Mouse (Mus musculus) stomach, embryonic 16.5 days (tissue): Measurements from ENCODE around the gene Ppp6r1. TPM values are rescaled to one million over a fixed set of nuclear protein-coding genes. Genes with fewer than 3 reads are reported as not detected.
"Not testable (repeated sequence)": the region's sequence is repeated elsewhere in the genome, so short reads cannot be mapped to it uniquely, and the experiment has no call there.

Source experiments
- ATAC-seq: fragments of 200-750 bp; cut with Nextera tagmentation; 2 replicates; pipeline ENCODE4 v1.8.0; 2017; ENCODE audit warnings: moderate number of reproducible peaks, moderate TSS enrichment; ENCODE audit not compliant: insufficient read depth, low FRiP score
- H3K27ac ChIP-seq: fragments of 300-500 bp; sonication (generic); 2 replicates; pipeline ENCODE4 v1.5.1; 2014; ENCODE audit warnings: low read length
- H3K27me3 ChIP-seq: fragments of 300-500 bp; sonication (generic); 2 replicates; pipeline ENCODE4 v1.6.1; 2014; ENCODE audit warnings: low read length, control low read depth, mixed read lengths; ENCODE audit not compliant: control insufficient read depth, insufficient read depth
- H3K36me3 ChIP-seq: fragments of 300-500 bp; sonication (generic); 2 replicates; pipeline ENCODE4 v1.6.1; 2014; ENCODE audit warnings: low read length; ENCODE audit not compliant: control insufficient read depth, insufficient read depth
- H3K4me1 ChIP-seq: fragments of 300-500 bp; sonication (generic); 2 replicates; pipeline ENCODE4 v1.6.1; 2014; ENCODE audit warnings: low read length, control low read depth, mixed read lengths; ENCODE audit not compliant: control insufficient read depth, insufficient read depth
- H3K4me2 ChIP-seq: fragments of 300-500 bp; sonication (generic); 2 replicates; pipeline ENCODE4 v1.6.1; 2014; ENCODE audit warnings: low read depth, low read length, mixed read lengths
- H3K4me3 ChIP-seq: fragments of 300-500 bp; sonication (generic); replicated peaks from 2 replicates; pipeline ENCODE4 v1.5.1; 2014; ENCODE audit warnings: mild to moderate bottlenecking, low read length
- H3K9ac ChIP-seq: fragments of 300-500 bp; sonication (generic); 2 replicates; pipeline ENCODE4 v1.6.1; 2014; ENCODE audit warnings: low read length
- H3K9me3 ChIP-seq: fragments of 300-500 bp; sonication (generic); replicated peaks from 2 replicates; pipeline ENCODE4 v1.6.1; 2016; ENCODE audit warnings: low read length, control low read depth; ENCODE audit not compliant: control insufficient read depth
- WGBS: fragments of 180-500 bp; shearing (Covaris S2); extraction: QIAGEN DNeasy Blood & Tissue Kit; methylation state at CpG from one replicate; pipeline ENCODE4 v1.1.7; 2014; 5-methylcytosine and 5-hydroxymethylcytosine counted together
- polyA plus RNA-seq: library from polyadenylated mRNA; unstranded; fragments of >200 nt; fragmentation: Nextera tagmentation; extraction: Ambion mirVana; gene quantifications from 2 replicates; pipeline ENCODE4 v1.2.1, GENCODE M21; 2015

The Ppp6r1 gene
- polyA plus RNA-seq, 1 experiment from 2014 or later, result 3.8 TPM

GRCm38 (mm10) chr7:4613740-4614403 lies 44.9 kb downstream of the Ppp6r1 start:
- Histone ChIP-seq H3K9me3 (no peaks in the 10 kb centered on the region), H3K4me2 (no peak overlapping the region), H3K4me1 (no peaks in the 10 kb centered on the region), H3K36me3 (no peaks in the 10 kb centered on the region), H3K4me3 (no peak overlapping the region), H3K9ac (no peak overlapping the region), H3K27ac (no peak overlapping the region), H3K27me3 (no peaks in the 10 kb centered on the region)
- ATAC-seq, result no peak
- WGBS, result 53% methylated on average over 14 of the region's 14 CpGs

GRCm38 (mm10) chr7:4612956-4613355 lies 45.9 kb downstream of the Ppp6r1 start:
- H3K27me3 ChIP-seq, result no peaks in the 10 kb centered on the region
- H3K27ac ChIP-seq, result no peak overlapping the region
- no peak for ATAC-seq
- H3K36me3 ChIP-seq, result no peaks in the 10 kb centered on the region
- H3K9ac ChIP-seq, result no peak overlapping the region
- no peak overlapping the region for H3K4me3 ChIP-seq
- 78% methylated on average over 1 of the region's 1 CpGs for WGBS
- no peaks in the 10 kb centered on the region for H3K9me3 ChIP-seq
- H3K4me1 ChIP-seq, result no peaks in the 10 kb centered on the region
- H3K4me2 ChIP-seq, result no peak overlapping the region

- Histone ChIP-seq H3K9me3 (no peaks in the 10 kb centered on the region), H3K4me1 (no peaks in the 10 kb centered on the region), H3K4me3 (no peak overlapping the region), H3K36me3 (no peaks in the 10 kb centered on the region), H3K9ac (no peak overlapping the region), H3K27me3 (no peaks in the 10 kb centered on the region), H3K4me2 (no peak overlapping the region), H3K27ac (no peak overlapping the region)
- WGBS, result 56% methylated on average over 8 of the region's 8 CpGs
- ATAC-seq, result no peak
Observed at GRCm38 (mm10) chr7:4612386-4612785, 46.4 kb downstream of the Ppp6r1 start.

GRCm38 (mm10) chr7:4611921-4612341 lies 46.9 kb downstream of the Ppp6r1 start:
- no peak overlapping the region for H3K27ac ChIP-seq
- no peaks in the 10 kb centered on the region for H3K9me3 ChIP-seq
- no peaks in the 10 kb centered on the region for H3K27me3 ChIP-seq
- H3K4me3 ChIP-seq, result no peak overlapping the region
- H3K4me2 ChIP-seq, result no peak overlapping the region
- 78% methylated on average over 12 of the region's 12 CpGs for WGBS
- no peak for ATAC-seq
- no peak overlapping the region for H3K9ac ChIP-seq
- H3K36me3 ChIP-seq, result no peaks in the 10 kb centered on the region
- H3K4me1 ChIP-seq, result no peaks in the 10 kb centered on the region

- H3K36me3 ChIP-seq, result no peaks in the 10 kb centered on the region
- WGBS, result 82% methylated on average over 12 of the region's 12 CpGs
- no peak overlapping the region for H3K27ac ChIP-seq
- no peak overlapping the region for H3K4me3 ChIP-seq
- H3K9ac ChIP-seq, result no peak overlapping the region
- H3K4me2 ChIP-seq, result no peak overlapping the region
- ATAC-seq, result no peak
- H3K27me3 ChIP-seq, result no peaks in the 10 kb centered on the region
- no peaks in the 10 kb centered on the region for H3K4me1 ChIP-seq
- H3K9me3 ChIP-seq, result no peaks in the 10 kb centered on the region
Observed at GRCm38 (mm10) chr7:4611511-4611910, 47.3 kb downstream of the Ppp6r1 start.

GRCm38 (mm10) chr7:4608002-4608401 lies 50.8 kb downstream of the Ppp6r1 start:
- peak; percentile 67; the same call in 1 of the 2 replicates for ATAC-seq
- no peak overlapping the region for H3K9ac ChIP-seq
- 65% methylated on average over 5 of the region's 5 CpGs for WGBS
- no peaks in the 10 kb centered on the region for H3K9me3 ChIP-seq
- no peaks in the 10 kb centered on the region for H3K27me3 ChIP-seq
- H3K4me3 ChIP-seq, result no peak overlapping the region
- H3K36me3 ChIP-seq, result no peaks in the 10 kb centered on the region
- H3K4me2 ChIP-seq, result no peak overlapping the region
- H3K27ac ChIP-seq, result no peak overlapping the region
- no peaks in the 10 kb centered on the region for H3K4me1 ChIP-seq

GRCm38 (mm10) chr7:4603873-4604272 lies 54.9 kb downstream of the Ppp6r1 start, which contains the start of gene Ptprh:
Gene Ptprh (minus strand): TSS chr7:4604041.
- H3K4me2 ChIP-seq, result no peak within 1 kb of the TSS
- no peaks in the 10 kb centered on the region for H3K27me3 ChIP-seq
- H3K9ac ChIP-seq, result no peak within 1 kb of the TSS
- WGBS, result 55% methylated on average over 6 of the region's 6 CpGs
- H3K9me3 ChIP-seq, result no peaks in the 10 kb centered on the region
- H3K4me1 ChIP-seq, result no peaks in the 10 kb centered on the region; the same call in 1 of the 2 replicates
- H3K4me3 ChIP-seq, result no peak within 1 kb of the TSS
- ATAC-seq, result peak; percentile 37; the same call in 1 of the 2 replicates
- H3K27ac ChIP-seq, result peak within 1 kb of the TSS; percentile 56; the same call in 1 of the 2 replicates
- no peaks in the 10 kb centered on the region for H3K36me3 ChIP-seq

GRCm38 (mm10) chr7:4602969-4603368 lies 55.9 kb downstream of the Ppp6r1 start:
- no peak for ATAC-seq
- WGBS, result 69% methylated on average over 6 of the region's 6 CpGs
- H3K36me3 ChIP-seq, result no peaks in the 10 kb centered on the region
- H3K9me3 ChIP-seq, result no peaks in the 10 kb centered on the region
- H3K4me3 ChIP-seq, result no peak overlapping the region
- H3K27ac ChIP-seq, result peak overlapping the region; percentile 26; the same call in 1 of the 2 replicates
- no peak overlapping the region for H3K9ac ChIP-seq
- no peak overlapping the region for H3K4me2 ChIP-seq
- no peaks in the 10 kb centered on the region for H3K27me3 ChIP-seq
- no peaks in the 10 kb centered on the region; the same call in 1 of the 2 replicates for H3K4me1 ChIP-seq

GRCm38 (mm10) chr7:4597046-4597445 lies 61.8 kb downstream of the Ppp6r1 start:
- not testable (repeated sequence) for ATAC-seq, H3K27ac ChIP-seq

More at GRCm38 (mm10) chr7:4597046-4597445, 61.8 kb downstream of the Ppp6r1 start:
- not testable (repeated sequence) for H3K9me3 ChIP-seq, H3K4me3 ChIP-seq, H3K4me1 ChIP-seq, H3K4me2 ChIP-seq, H3K27me3 ChIP-seq, H3K36me3 ChIP-seq, H3K9ac ChIP-seq
- WGBS, result 74% methylated on average over 4 of the region's 4 CpGs
